Mouse (Mus musculus) intestine, embryonic 14.5 days (tissue): Measurements from ENCODE around the gene Dpm2. TPM values are rescaled to one million over a fixed set of nuclear protein-coding genes. Genes with fewer than 3 reads are reported as not detected.
A peak's percentile ranks its signal among the peaks of the same experiment; 100 is the strongest.

Experiments used
- ATAC-seq: fragments of 200-750 bp; cut with Nextera tagmentation; replicated peaks from 2 replicates; pipeline ENCODE4 v1.8.0; 2017; ENCODE audit warnings: low read depth, moderate number of reproducible peaks, moderate TSS enrichment, moderate library complexity; ENCODE audit not compliant: low FRiP score, low TSS enrichment
- DNase-seq: peaks from one replicate; pipeline ENCODE4 v3.0.0-alpha.2; 2018; ENCODE audit warnings: low spot score
- H3K27ac ChIP-seq: fragments of 300-500 bp; sonication (generic); 2 replicates; pipeline ENCODE4 v1.5.1; 2014; ENCODE audit warnings: low read depth, mild to moderate bottlenecking, control low read depth
- H3K27me3 ChIP-seq: fragments of 300-500 bp; sonication (generic); replicated peaks from 2 replicates; pipeline ENCODE4 v1.6.1; 2014; ENCODE audit warnings: low read length, control low read depth; ENCODE audit not compliant: control insufficient read depth, insufficient read depth
- H3K36me3 ChIP-seq: fragments of 300-500 bp; sonication (generic); 2 replicates; pipeline ENCODE4 v1.6.1; 2014; ENCODE audit warnings: low read length, control low read depth; ENCODE audit not compliant: control insufficient read depth, insufficient read depth
- H3K4me1 ChIP-seq: fragments of 300-500 bp; sonication (generic); replicated peaks from 2 replicates; pipeline ENCODE4 v1.6.1; 2014; ENCODE audit warnings: low read length, control low read depth, mixed read lengths; ENCODE audit not compliant: control insufficient read depth, insufficient read depth
- H3K4me2 ChIP-seq: fragments of 300-500 bp; sonication (generic); 2 replicates; pipeline ENCODE4 v1.6.1; 2014; ENCODE audit warnings: low read length
- H3K4me3 ChIP-seq: fragments of 300-500 bp; sonication (generic); 2 replicates; pipeline ENCODE4 v1.5.1; 2014; ENCODE audit warnings: low read depth, low read length, control low read depth, mixed read lengths
- H3K9ac ChIP-seq: fragments of 300-500 bp; sonication (generic); 2 replicates; pipeline ENCODE4 v1.6.1; 2014; ENCODE audit warnings: mild to moderate bottlenecking, low read length
- H3K9me3 ChIP-seq: fragments of 300-500 bp; sonication (generic); 2 replicates; pipeline ENCODE4 v1.6.1; 2016; ENCODE audit warnings: low read length, control low read depth; ENCODE audit not compliant: control insufficient read depth
- WGBS: fragments of 180-500 bp; shearing (Covaris S2); extraction: QIAGEN DNeasy Blood & Tissue Kit; methylation state at CpG from one replicate; pipeline ENCODE4 v1.1.7; 2014; 5-methylcytosine and 5-hydroxymethylcytosine counted together
- polyA plus RNA-seq: library from polyadenylated mRNA; unstranded; fragments of >200 nt; fragmentation: Nextera tagmentation; extraction: Ambion mirVana; gene quantifications from 2 replicates; pipeline ENCODE4 v1.2.1, GENCODE M21; 2014

The Dpm2 gene
- polyA plus RNA-seq, 1 experiment from 2014 or later, result 118 TPM

DNA sequence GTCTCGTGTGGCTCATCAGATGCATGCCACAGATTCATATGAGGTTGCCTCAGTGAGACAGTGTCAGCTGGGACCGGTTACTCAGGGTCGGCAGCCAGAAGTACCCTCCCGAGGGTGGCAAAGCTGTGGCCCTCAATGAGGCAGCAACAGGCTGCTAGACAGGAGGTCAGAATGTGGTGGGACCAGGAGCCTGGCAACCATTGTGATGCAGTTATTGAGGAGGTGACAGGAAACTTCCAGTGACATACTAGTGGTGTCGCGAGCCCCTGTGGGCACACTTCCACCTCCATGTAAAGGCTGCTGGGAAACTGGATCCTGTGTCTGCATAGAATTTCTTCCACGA, 50.8 kb downstream of the Dpm2 start, which contains the start of gene Ak1:
TSS of gene Ak1 (plus strand) at position 242 of the 343 bp plus-strand sequence.
- H3K9ac ChIP-seq, result 0 out of 2 replicates have a peak within 1 kb of the TSS, but pooled peaks have one; percentile 23

More for the DNA sequence above, 50.8 kb downstream of the Dpm2 start, which contains the start of gene Ak1:
- ATAC-seq, result peak; percentile 3; the same call in 1 of the 2 replicates
- Histone ChIP-seq H3K4me1 (peaks cover 51% of the 10 kb centered on the region), H3K9me3 (0 out of 2 replicates have a peak, but pooled peaks cover 3% of the 10 kb centered on the region), H3K36me3 (peaks cover 19% of the 10 kb centered on the region), H3K27ac (peak within 1 kb of the TSS; percentile 94), H3K4me3 (no peak within 1 kb of the TSS), H3K27me3 (no peaks in the 10 kb centered on the region), H3K4me2 (peak within 1 kb of the TSS; percentile 33)
- DNase-seq, result peak; percentile 77
- WGBS, result 26% methylated on average over 7 of the region's 7 CpGs

Other genes with a start within 250 kb of the Dpm2 start
- gene Ciz1, start 218.5 kb upstream of the Dpm2 start, polyA plus RNA-seq, result 48.4 and 53.1 TPM in 2 replicates
- 22.7 TPM in 2 replicates for gene Dnm1, start 217.5 kb upstream of the Dpm2 start, polyA plus RNA-seq
- gene 1110008P14Rik, start 188.9 kb upstream of the Dpm2 start, polyA plus RNA-seq, result 35.7 and 36.8 TPM in 2 replicates
- 0.93 TPM in 1 of 2 replicates, not detected in the other for gene Lcn2, start 182.6 kb upstream of the Dpm2 start, polyA plus RNA-seq
- 36.4 and 37.0 TPM in 2 replicates for gene Ptges2, start 175.0 kb upstream of the Dpm2 start, polyA plus RNA-seq
- 5.8 and 6.0 TPM in 2 replicates for gene Naif1, start 120.4 kb upstream of the Dpm2 start, polyA plus RNA-seq
- gene Slc25a25, start 119.4 kb upstream of the Dpm2 start, polyA plus RNA-seq, result 17.8 and 18.2 TPM in 2 replicates
- gene Fam102a, start 35.5 kb upstream of the Dpm2 start, polyA plus RNA-seq, result 10.3 and 11.4 TPM in 2 replicates
- gene Pip5kl1, start 3.9 kb downstream of the Dpm2 start, polyA plus RNA-seq, result 0.62 and 0.89 TPM in 2 replicates
- 0.15 and 0.35 TPM in 2 replicates for gene 9430097D07Rik, start 4.8 kb downstream of the Dpm2 start, polyA plus RNA-seq
- gene St6galnac4, start 16.2 kb downstream of the Dpm2 start, polyA plus RNA-seq, result 15.5 and 20.3 TPM in 2 replicates
- gene St6galnac6, start 28.9 kb downstream of the Dpm2 start, polyA plus RNA-seq, result 5.7 and 6.9 TPM in 2 replicates
- gene Ak1, start 50.9 kb downstream of the Dpm2 start, polyA plus RNA-seq, result 22.8 and 24.6 TPM in 2 replicates
- 59.5 and 61.4 TPM in 2 replicates for gene Eng, start 75.7 kb downstream of the Dpm2 start, polyA plus RNA-seq
- 32.9 and 35.6 TPM in 2 replicates for gene Fpgs, start 133.3 kb downstream of the Dpm2 start, polyA plus RNA-seq
- gene Cdk9, start 142.2 kb downstream of the Dpm2 start, polyA plus RNA-seq, result 83.8 and 85.2 TPM in 2 replicates
- gene Sh2d3c, start 150.2 kb downstream of the Dpm2 start, polyA plus RNA-seq, result 32.5 and 32.7 TPM in 2 replicates
- gene 6330409D20Rik, start 170.2 kb downstream of the Dpm2 start, polyA plus RNA-seq, result 0.38 and 0.75 TPM in 2 replicates
- 71.1 and 74.8 TPM in 2 replicates for gene Tor2a, start 186.4 kb downstream of the Dpm2 start, polyA plus RNA-seq
- gene Ttc16, start 204.8 kb downstream of the Dpm2 start, polyA plus RNA-seq, result 0.13 and 0.20 TPM in 2 replicates
- 4.4 and 5.1 TPM in 2 replicates for gene Ptrh1, start 204.9 kb downstream of the Dpm2 start, polyA plus RNA-seq
- gene Cfap157, start 213.6 kb downstream of the Dpm2 start, polyA plus RNA-seq, result 0.31 and 0.65 TPM in 2 replicates